ENCODE assay signal across 8 mouse cellular contexts in the genomic region with DNA sequence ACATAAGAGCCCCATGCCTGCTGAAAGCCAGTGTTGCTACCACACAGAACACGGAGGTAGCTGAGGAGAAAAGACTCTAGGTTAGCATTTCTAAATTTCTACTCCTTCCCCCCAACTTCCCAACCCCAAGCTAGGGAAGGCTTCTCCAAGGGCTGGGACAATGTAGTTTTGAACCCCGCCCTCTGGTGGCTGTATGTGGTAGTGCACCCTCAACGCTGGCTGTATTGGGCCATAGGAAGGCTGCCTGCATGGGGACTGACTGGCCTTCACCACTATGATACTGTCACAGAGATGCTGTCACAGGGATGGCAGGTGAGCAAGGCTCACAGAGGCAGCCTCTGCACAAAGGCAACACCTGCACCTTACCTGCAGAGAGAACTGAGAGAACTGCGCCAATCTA. TPM values are rescaled to one million over a fixed set of nuclear protein-coding genes. Genes with fewer than 3 reads are reported as not detected.
A peak's percentile ranks its signal among the peaks of the same experiment; 100 is the strongest.
DNase-seq lines count a peak whose midpoint lies in the region; ATAC-seq and TF ChIP-seq lines count a peak whose summit lies in the region.

No protein-coding gene starts in this region.

- DNase-seq in B cell, adult 2 months, result peak; percentile 79 to 80
- peak; percentile 62 to 73 for DNase-seq in adrenal gland, postnatal 4 days (ENCODE audit: low spot score in 2 of 2)
- DNase-seq in heart, adult 2 months, result peak; percentile 81 to 89
- DNase-seq in kidney, adult 9 months, result peak; percentile 90
- peak; percentile 44 to 59 for DNase-seq in spleen, postnatal 14 days (ENCODE audit: low spot score in 2 of 2)

- no peak overlapping the region for H3K27ac ChIP-seq in embryonic facial prominence, embryonic 12.5 days
- H3K27ac ChIP-seq in heart, adult 2 months, result peak overlapping the region; percentile 41
- H3K27ac ChIP-seq in limb, embryonic 12.5 days, result no peak overlapping the region
- H3K27ac ChIP-seq in midbrain, embryonic 16.5 days (ENCODE audit: low read length), result no peak overlapping the region

- no peaks in the 10 kb centered on the region for H3K36me3 ChIP-seq in embryonic facial prominence, embryonic 12.5 days
- no peaks in the 10 kb centered on the region for H3K36me3 ChIP-seq in heart, adult 2 months (ENCODE audit: control insufficient read depth, insufficient read depth, low read length)
- H3K36me3 ChIP-seq in limb, embryonic 12.5 days, result no peaks in the 10 kb centered on the region
- no peaks in the 10 kb centered on the region for H3K36me3 ChIP-seq in midbrain, embryonic 16.5 days (ENCODE audit: control insufficient read depth, insufficient read depth, low read length)

- TF ChIP-seq EP300 in heart, adult 2 months (IDR thresholded peaks at IDR 0.05; ENCODE audit: insufficient read depth, low read depth, low read length), result peak; percentile 71

- TF ChIP-seq CTCF in heart, adult 2 months (IDR thresholded peaks at IDR 0.05), result peak; percentile 99; the same call in 1 of the 2 replicates

- peaks cover 7% of the 10 kb centered on the region; the same call in 1 of the 2 replicates for H3K4me1 ChIP-seq in embryonic facial prominence, embryonic 12.5 days
- peaks cover 10% of the 10 kb centered on the region for H3K4me1 ChIP-seq in heart, adult 2 months (ENCODE audit: control insufficient read depth, insufficient read depth, low read length)
- H3K4me1 ChIP-seq in limb, embryonic 12.5 days (replicated peaks), result peaks cover 16% of the 10 kb centered on the region
- H3K4me1 ChIP-seq in midbrain, embryonic 16.5 days (ENCODE audit: control insufficient read depth, insufficient read depth, low read length), result 0 out of 2 replicates have a peak, but pooled peaks cover 2% of the 10 kb centered on the region

- H3K9ac ChIP-seq in embryonic facial prominence, embryonic 12.5 days, result no peak overlapping the region
- H3K9ac ChIP-seq in heart, adult 2 months (ENCODE audit: low read depth, low read length), result no peak overlapping the region
- H3K9ac ChIP-seq in limb, embryonic 12.5 days (replicated peaks), result no peak overlapping the region
- no peak overlapping the region for H3K9ac ChIP-seq in midbrain, embryonic 16.5 days (ENCODE audit: low read depth, low read length)

- H3K4me3 ChIP-seq in embryonic facial prominence, embryonic 12.5 days, result no peak overlapping the region
- no peak overlapping the region for H3K4me3 ChIP-seq in heart, adult 2 months
- H3K4me3 ChIP-seq in limb, embryonic 12.5 days (replicated peaks), result no peak overlapping the region
- H3K4me3 ChIP-seq in midbrain, embryonic 16.5 days (ENCODE audit: low read depth, low read length), result no peak overlapping the region

- no peaks in the 10 kb centered on the region for H3K79me2 ChIP-seq in heart, adult 2 months (replicated peaks; ENCODE audit: control insufficient read depth, insufficient read depth, low read length)

- ATAC-seq in embryonic facial prominence, embryonic 12.5 days (ENCODE audit: insufficient number of reproducible peaks, insufficient read depth, low FRiP score, low TSS enrichment), result peak; percentile 36; the same call in 1 of the 2 replicates
- peak; percentile 58; the same call in 1 of the 2 replicates for ATAC-seq in limb, embryonic 12.5 days (ENCODE audit: insufficient number of reproducible peaks, insufficient read depth, low FRiP score, low TSS enrichment, low read depth)
- peak; percentile 78 for ATAC-seq in midbrain, embryonic 16.5 days

- no peaks in the 10 kb centered on the region for H3K27me3 ChIP-seq in embryonic facial prominence, embryonic 12.5 days
- no peaks in the 10 kb centered on the region for H3K27me3 ChIP-seq in heart, adult 2 months (ENCODE audit: control insufficient read depth, insufficient read depth, low read length)
- H3K27me3 ChIP-seq in limb, embryonic 12.5 days, result peaks cover 3% of the 10 kb centered on the region; the same call in 1 of the 2 replicates
- no peaks in the 10 kb centered on the region for H3K27me3 ChIP-seq in midbrain, embryonic 16.5 days (ENCODE audit: control insufficient read depth, insufficient read depth, low read depth, low read length)

- H3K4me2 ChIP-seq in embryonic facial prominence, embryonic 12.5 days (replicated peaks), result no peak overlapping the region
- H3K4me2 ChIP-seq in limb, embryonic 12.5 days, result no peak overlapping the region
- no peak overlapping the region for H3K4me2 ChIP-seq in midbrain, embryonic 16.5 days (ENCODE audit: low read length)

- 29% methylated on average over 4 of the region's 4 CpGs for WGBS in embryonic facial prominence, embryonic 12.5 days
- WGBS in heart, adult 2 months, result 25% methylated on average over 4 of the region's 4 CpGs
- 26% methylated on average over 4 of the region's 4 CpGs for WGBS in limb, embryonic 12.5 days
- WGBS in midbrain, embryonic 16.5 days, result 26% methylated on average over 4 of the region's 4 CpGs

- no peak for TF ChIP-seq POLR2A in heart, adult 2 months (IDR thresholded peaks at IDR 0.05; ENCODE audit: insufficient read depth, low read depth, low read length)

- H3K9me3 ChIP-seq in embryonic facial prominence, embryonic 12.5 days, result no peaks in the 10 kb centered on the region
- no peaks in the 10 kb centered on the region for H3K9me3 ChIP-seq in limb, embryonic 12.5 days
- H3K9me3 ChIP-seq in midbrain, embryonic 16.5 days (replicated peaks; ENCODE audit: control insufficient read depth, low read length, poor library complexity, severe bottlenecking), result no peaks in the 10 kb centered on the region

- intact Hi-C loops in heart, adult 2 months (cut with DNase I), result loop anchor here (2.0 kb wide), 2 partner anchors 81 to 127 kb away; no protein-coding TSS in a partner anchor

RNA-seq across cellular contexts. Expression of a gene that starts 29.6 kb away (rescaled TPM):
- total RNA-seq in adrenal gland, postnatal 4 days (2021), result 10 to 100 TPM; 46.4 to 48.9 TPM
- polyA plus RNA-seq in embryonic facial prominence, embryonic 12.5 days (2016; fragmentation: Nextera tagmentation; extraction: Ambion mirVana), result 34.7 and 38.9 TPM in 2 replicates
- total RNA-seq in heart, adult 2 months (2021), result 10 to 100 TPM; 34.2 to 35.4 TPM
- 48.5 and 70.6 TPM in 2 replicates for polyA plus RNA-seq in heart, adult 2 months (2012; rRNA removed)
- polyA plus RNA-seq in limb, embryonic 12.5 days (2016; fragmentation: Nextera tagmentation; extraction: Ambion mirVana), result 28.7 and 29.4 TPM in 2 replicates
- 27.8 and 29.5 TPM in 2 replicates for polyA plus RNA-seq in midbrain, embryonic 16.5 days (2015; fragmentation: Nextera tagmentation; extraction: Ambion mirVana)

RNA-seq across cellular contexts. Expression of a gene that starts 42.3 kb away (rescaled TPM):
- total RNA-seq in adrenal gland, postnatal 4 days (2021), result 10 to 100 TPM; 52.7 to 59.3 TPM
- polyA plus RNA-seq in embryonic facial prominence, embryonic 12.5 days (2016; fragmentation: Nextera tagmentation; extraction: Ambion mirVana), result 5.9 and 6.5 TPM in 2 replicates
- total RNA-seq in heart, adult 2 months (2021), result 10 to 100 TPM; 16.1 to 20.0 TPM
- polyA plus RNA-seq in heart, adult 2 months (2012; rRNA removed), result 6.4 and 9.5 TPM in 2 replicates
- 3.0 and 3.5 TPM in 2 replicates for polyA plus RNA-seq in limb, embryonic 12.5 days (2016; fragmentation: Nextera tagmentation; extraction: Ambion mirVana)
- 37.1 and 40.2 TPM in 2 replicates for polyA plus RNA-seq in midbrain, embryonic 16.5 days (2015; fragmentation: Nextera tagmentation; extraction: Ambion mirVana)
